Mouse (Mus musculus) embryo, embryonic 10 days (tissue): ENCODE results near the gene Usf3.

Source experiments
- DNase-seq: peaks from one replicate; pipeline ENCODE4 v3.0.0-alpha.2; 2015; ENCODE audit warnings: low spot score

Gene Usf3

DNA sequence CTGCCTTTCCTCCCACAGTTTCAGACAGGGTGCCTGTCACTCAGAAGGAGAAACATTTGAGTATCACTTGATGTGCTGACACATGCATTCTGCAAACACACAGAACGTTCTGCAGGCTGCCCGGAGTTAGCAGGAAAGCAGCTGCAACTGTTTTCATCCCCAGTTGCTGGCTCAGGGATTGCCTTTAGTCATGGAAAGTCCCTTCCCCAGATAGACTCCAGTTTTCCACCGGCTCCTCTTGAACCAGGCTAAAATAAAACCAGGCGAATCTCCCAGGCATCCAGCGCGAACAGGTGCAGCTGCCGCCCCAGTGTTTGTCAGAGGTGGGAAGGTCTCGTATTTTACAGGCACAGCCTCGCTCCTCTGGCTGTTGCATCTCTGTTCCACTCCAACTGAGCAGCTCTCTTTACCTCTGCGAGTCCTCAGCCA, 65.8 kb downstream of the Usf3 start:
- DNase-seq, result no peak

DNA sequence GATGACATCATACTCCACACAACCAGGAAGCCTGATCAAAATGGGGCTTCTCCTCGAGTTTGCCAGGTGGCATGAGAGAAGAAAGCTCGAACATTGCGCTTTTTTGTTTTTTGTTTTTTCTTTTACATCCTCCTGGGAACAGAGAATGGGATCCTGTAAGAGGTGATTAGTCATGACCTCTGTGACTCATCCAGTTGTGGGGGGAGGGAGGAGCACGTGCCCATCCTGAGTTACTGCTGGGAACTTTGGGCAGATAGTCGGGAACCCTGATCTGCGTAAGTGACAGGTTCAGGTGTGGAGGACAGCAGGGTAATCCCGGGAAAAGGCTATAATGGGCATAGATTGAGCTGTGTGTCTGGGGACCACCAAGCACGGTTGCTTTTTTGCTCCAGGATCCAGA, 67.4 kb downstream of the Usf3 start:
- DNase-seq, result no peak

DNA sequence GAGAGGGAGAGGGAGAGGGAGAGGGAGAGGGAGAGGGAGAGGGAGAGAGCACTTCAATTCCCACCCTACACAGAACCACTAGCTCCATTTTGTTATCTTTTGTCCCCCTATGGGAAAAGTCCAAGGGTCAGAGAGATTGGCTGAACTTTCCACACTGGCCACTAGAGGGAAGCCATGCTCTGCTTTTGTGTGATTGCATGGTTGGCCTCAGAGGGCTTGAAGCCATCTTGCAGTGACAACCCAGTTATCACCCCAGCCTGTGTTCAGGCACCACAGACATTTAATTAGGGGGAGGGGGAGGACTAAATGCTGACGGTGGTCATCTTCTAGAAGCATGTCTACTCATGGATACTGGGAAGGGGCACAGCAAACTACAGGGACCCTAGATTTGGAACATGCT, 69.6 kb downstream of the Usf3 start:
- DNase-seq, result peak; percentile 89

DNA sequence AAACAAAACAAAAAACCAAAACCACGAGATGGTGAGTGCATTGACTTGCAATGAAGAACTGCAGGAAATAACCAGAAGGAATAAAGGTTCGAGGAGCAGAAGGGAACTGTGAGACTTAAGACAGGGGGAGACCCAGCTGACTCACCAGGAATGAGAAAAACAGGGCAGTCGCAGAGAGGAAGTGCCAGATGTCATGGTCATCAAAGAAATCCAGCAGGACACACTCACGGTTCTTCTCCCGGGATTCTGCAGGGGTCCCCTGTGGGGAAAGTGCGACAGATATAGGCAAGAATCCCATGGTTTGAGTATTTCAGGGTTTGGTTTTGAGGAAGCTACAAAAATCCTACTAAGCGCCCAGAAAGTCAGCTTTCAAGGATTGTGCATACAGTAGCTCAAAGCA, 70.3 kb downstream of the Usf3 start:
- DNase-seq, result no peak

DNA sequence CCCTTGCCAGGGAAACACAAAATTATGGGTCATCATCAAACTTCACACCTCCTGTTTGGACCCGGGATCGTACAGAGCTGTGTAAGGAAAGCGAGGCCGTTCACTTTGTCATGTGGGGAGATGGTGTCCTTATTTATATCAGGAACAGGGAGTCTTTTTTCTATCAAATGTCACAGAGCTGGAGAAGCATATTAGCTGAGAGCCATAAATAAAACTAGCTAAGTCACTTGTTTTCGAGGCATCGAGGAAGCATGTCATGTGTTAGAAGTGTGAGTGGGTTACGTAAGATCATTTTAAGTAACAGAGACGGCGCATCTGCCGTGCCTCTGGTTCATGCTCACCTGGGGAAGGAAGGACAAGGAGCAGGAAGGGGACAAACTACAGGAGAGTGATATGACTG, 76.9 kb downstream of the Usf3 start:
- no peak for DNase-seq

DNA sequence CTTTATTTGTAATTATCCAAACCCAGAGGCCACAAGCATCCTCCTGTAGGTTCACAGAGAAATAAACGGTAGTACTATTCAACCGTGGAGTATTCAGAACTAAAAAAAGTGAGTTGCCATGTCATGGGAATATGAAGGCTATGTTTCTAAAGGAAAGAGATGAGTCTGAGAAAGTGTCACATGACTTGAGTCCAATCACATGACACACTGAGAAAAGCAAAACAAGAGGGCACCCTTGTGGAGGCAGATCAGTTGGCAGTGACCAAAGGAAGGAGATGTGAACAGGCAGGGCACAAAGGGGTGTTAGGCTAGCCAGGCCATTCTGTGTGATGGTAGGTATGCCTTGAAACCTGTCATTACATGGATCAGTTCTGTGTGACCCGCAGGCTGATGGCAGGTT, 79.7 kb downstream of the Usf3 start:
- no peak for DNase-seq

DNA sequence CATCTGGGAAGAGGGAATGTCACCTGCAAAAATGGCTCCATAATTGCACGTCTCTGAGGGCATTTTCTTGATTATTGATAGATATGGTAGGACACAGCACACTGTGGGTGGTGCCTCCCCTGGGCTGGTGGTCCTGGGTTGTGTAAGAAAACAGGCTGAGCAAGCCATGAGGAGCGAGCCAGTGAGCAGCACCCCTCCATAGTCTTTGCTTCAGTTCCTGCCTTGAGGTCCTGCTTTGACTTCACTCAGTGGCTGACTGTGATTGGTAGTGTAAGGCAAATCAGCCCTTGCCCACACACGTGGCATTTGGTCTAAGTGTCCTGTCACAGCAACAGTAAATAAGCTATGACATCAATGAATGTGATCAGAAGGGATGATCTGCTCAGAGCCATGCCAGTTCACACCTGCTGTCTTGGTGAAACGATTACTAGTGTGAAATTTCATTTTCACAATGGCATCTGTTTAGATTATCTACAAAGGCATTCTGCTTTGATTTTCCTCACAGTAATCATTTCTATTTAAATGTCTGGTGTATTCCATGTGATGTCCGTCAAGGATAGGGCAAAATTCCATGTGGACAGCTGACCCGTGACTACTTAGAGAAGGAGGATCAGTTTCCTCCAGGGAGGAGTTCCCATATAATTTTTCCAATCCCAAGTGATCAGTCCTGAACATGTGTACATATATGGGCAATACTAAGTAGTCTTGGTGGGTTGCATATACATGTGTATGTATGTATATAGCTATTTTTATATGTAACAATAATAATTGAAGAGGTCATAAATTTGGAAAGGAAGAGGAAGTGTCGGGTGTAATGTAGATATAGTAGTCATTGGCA, 81.0 kb downstream of the Usf3 start:
- DNase-seq, result no peak

DNA sequence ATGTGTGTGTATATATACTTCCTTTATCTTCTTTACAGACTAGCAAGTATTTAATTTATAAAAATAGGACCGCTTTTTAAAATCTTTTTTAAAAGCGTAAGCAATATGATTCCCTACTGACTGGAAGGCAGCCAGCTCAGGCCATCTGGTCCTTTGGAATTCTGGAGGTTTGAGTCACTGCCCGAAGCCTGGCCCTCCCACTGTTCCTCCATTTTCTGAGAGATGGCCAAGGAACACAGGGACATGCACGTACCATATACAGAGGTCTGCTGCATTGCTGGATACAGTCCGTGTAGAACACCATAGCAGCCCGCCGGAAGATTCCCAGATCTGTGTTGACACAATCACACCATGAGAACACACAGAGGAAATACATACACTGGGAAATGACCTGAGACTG, 81.7 kb downstream of the Usf3 start:
- DNase-seq, result no peak

DNA sequence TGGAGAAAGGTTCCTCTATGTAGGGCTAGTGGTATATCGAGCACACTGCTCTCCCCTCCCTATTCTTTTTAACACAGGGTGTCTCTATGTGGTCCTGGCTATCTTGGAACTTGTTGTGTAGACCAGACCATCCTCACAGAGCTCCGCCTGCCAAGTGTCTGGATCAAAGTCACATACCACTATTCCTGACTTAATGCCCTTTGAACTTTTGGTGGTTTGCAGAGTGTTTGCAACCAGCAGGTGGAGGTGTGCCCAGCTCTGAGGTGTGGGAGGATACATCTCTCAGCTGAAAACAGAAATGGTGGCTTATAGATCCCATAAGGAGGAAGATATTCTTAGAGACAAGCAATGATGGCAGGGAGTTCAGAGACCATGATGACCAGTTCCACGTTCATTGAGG, 84.4 kb downstream of the Usf3 start:
- DNase-seq, result no peak

DNA sequence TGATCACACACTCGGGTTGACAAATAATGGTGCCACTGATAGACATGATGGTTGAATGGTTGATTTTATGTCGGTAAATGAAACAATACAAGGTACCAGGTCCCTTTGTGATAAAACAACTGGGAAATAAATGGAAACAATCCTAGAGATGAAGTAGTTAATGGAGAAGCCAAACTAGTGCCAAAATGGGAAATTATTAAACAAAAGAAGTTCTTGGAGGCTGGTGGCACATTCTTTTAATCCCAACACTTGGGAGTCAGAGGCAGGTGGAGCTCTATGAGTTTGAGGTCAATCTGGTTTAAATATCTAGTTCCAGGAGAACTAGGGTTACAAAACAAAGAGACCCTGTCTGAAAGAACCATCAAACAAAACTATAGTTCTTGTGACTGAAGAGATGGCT, 91.9 kb downstream of the Usf3 start:
- no peak for DNase-seq

DNA sequence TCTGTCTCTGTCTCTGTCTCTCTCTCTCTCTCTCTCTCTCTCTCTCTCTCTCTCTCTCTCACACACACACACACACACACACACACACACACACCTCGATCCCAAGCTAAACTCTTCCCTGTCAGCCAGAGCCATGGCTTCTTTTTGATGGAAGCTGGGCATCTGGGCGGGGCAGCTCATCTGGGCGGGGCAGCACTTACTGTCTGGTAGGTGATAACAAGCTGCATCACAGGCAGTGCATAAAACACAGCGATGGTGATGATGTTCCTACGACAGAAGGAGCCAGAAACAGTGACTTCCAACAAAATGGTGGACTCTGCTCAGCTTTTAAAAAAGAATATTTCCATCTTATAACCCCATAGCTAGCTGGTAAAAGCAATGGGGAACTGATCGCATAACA, 92.5 kb downstream of the Usf3 start:
- no peak for DNase-seq

DNA sequence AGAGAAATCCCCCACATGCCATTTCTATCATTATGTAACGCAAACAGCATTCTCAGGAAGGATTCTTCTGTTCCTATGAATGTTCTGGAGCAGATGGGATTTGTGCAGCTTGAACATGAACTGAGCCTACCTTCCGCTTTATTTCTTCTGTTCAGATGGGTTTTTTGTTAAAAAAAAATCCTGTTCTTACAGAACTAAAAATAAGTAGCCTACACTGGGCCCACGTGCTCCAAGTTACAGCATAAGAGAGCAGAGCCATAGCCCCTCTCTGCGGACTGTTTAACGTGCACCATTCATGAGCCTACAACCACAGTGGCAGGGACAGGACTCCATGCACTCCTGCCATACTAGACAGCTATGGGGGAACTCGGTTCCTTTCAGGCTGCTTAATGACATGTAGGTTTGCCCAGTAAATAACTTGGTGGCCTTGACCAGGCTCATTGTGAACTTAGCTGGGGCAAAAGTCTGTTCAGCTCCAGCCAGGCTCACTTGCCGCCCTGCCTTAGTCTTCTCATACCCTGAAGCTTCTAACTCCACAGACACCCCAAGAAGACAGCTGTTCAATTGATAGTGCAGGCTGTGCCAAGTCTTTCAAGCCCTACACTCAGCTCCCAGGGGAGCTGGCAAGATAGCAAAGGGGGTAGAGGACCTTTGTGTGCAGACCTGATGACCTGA, 95.6 kb downstream of the Usf3 start:
- no peak for DNase-seq

DNA sequence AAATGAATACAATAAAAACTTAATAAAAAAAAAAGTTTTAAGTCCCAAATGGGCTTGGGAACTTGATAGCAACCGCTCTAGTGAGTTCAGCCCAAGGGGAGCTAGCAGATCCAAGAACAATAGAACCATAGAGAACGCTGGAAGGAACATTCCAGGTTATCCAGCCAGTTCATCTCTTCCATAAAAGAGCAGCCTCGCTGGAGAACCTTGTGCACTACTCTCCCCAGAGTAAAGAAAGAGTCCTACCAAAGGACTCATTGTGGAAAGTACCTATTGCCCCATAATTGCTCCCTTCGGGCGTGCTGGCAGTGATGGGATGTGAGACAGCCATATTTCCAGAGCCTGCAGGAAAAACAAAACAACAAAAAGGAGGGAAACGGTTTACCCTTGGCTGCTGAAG, 96.5 kb downstream of the Usf3 start:
- DNase-seq, result no peak

DNA sequence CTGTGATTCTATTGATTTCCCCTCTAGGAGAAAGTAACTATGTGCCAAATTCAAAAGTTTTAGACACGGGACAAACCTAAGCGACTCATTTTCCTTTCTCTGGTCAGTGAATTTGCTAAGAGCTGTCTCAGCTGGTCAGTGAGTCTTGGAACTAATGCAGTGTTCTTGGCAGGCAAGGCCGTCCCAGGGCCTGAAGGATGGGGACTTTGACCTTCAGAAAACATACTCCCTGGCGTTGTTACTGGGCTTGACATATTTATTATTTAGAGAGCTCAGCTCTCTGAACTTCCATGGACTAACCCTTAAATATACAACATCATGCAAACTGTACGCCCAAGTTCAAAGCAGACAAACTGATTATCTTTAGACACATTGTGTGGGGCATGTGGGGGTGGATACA, 97.6 kb downstream of the Usf3 start:
- no peak for DNase-seq

DNA sequence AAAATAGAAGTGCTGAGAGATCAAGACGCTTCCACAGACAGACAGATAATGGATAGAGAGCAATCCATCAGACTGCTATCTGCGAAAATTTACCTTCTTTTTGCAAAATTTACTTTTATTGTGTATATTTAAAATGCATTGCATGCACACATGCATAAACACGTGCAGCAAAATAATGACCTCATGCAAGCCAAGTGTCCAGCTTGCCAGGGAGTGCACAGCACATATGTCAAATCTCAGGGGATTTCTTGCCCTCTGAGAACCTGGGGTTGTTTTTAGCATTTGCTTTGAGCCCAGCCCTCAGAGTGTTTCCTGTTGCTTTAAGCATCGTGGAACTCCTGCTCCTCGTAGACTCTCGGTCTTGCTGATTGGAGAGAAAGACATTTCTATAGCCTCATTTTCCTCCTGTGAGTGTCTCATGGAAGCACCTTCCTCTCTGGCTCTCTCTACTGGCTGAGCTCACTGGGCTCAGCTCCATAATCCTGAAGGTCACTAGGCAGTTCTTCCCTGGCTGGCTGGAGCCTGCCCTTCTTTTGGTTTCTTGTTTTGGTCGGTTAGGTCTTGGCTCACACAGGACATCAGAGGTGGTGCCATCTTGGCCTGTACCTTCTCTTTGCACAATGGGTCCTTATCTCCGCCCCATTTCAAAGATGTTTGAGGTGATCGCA, 98.5 kb downstream of the Usf3 start:
- DNase-seq, result no peak
